Mouse (Mus musculus) olfactory bulb, adult 2 months (tissue): Measurements from ENCODE around the gene Nrcam. TPM values are rescaled to one million over a fixed set of nuclear protein-coding genes. Genes with fewer than 3 reads are reported as not detected.

Source experiments
- H3K27ac ChIP-seq: fragments of 200-500 bp; 2 replicates; pipeline ENCODE4 v1.5.1; 2012; ENCODE audit warnings: low read depth, low read length; ENCODE audit not compliant: insufficient read depth
- H3K4me1 ChIP-seq: fragments of 200-500 bp; 2 replicates; pipeline ENCODE4 v1.6.1; 2012; ENCODE audit warnings: low read length; ENCODE audit not compliant: control insufficient read depth, insufficient read depth
- H3K4me3 ChIP-seq: fragments of 200-500 bp; 2 replicates; pipeline ENCODE4 v1.5.1; 2012; ENCODE audit warnings: mild to moderate bottlenecking, low read depth, low read length, moderate library complexity; ENCODE audit not compliant: insufficient read depth
- CTCF ChIP-seq: fragments of 200-500 bp; IDR thresholded peaks from 2 replicates; pipeline ENCODE4 v1.5.1; 2012; ENCODE audit warnings: low read depth, mild to moderate bottlenecking, low read length, moderate library complexity; ENCODE audit not compliant: insufficient read depth
- POLR2A ChIP-seq: fragments of 200-500 bp; IDR thresholded peaks from 2 replicates; pipeline ENCODE4 v1.6.1; 2012; ENCODE audit warnings: mild to moderate bottlenecking, low read depth, low read length, moderate library complexity; ENCODE audit not compliant: insufficient read depth
- WGBS: fragments of 180-500 bp; shearing (Covaris S2); methylation state at CpG from one replicate; pipeline ENCODE4 v1.1.7; 2018; 5-methylcytosine and 5-hydroxymethylcytosine counted together
- polyA plus RNA-seq: library from polyadenylated mRNA; stranded (reverse); fragments of >200 nt; gene quantifications from 2 replicates; pipeline ENCODE4 v1.2.4, GENCODE M21; 2012; ENCODE audit warnings: low replicate concordance; ENCODE audit not compliant: missing spikeins, insufficient read depth, insufficient read length

Nrcam gene
- polyA plus RNA-seq, 1 experiment: 445 TPM

- TF ChIP-seq POLR2A (no peak), CTCF (no peak)
- peak overlapping the region; percentile 16; the same call in 1 of the 2 replicates for H3K27ac ChIP-seq
- H3K4me1 ChIP-seq: peaks cover 17% of the 10 kb centered on the region
- 45% methylated on average over 4 of the region's 4 CpGs for WGBS
- no peak overlapping the region for H3K4me3 ChIP-seq
These were observed 111.5 kb downstream of the Nrcam start for GRCm38 (mm10) chr12:44440230-44440629.

- Histone ChIP-seq H3K4me3 (no peak overlapping the region), H3K4me1 (no peaks in the 10 kb centered on the region), H3K27ac (peak overlapping the region; percentile 11; the same call in 1 of the 2 replicates)
- TF ChIP-seq CTCF (no peak), POLR2A (no peak)
- 56% methylated on average over 6 of the region's 6 CpGs for WGBS
These were observed 122.2 kb downstream of the Nrcam start for GRCm38 (mm10) chr12:44450930-44451329.

GRCm38 (mm10) chr12:44451742-44452141, 123.1 kb downstream of the Nrcam start:
- no peak overlapping the region for H3K27ac ChIP-seq
- H3K4me3 ChIP-seq: no peak overlapping the region
- no peaks in the 10 kb centered on the region for H3K4me1 ChIP-seq
- TF ChIP-seq CTCF (no peak), POLR2A (no peak)
- 87% methylated on average over 1 of the region's 1 CpGs for WGBS

- WGBS: 97% methylated on average over 4 of the region's 4 CpGs
- Histone ChIP-seq H3K27ac (no peak overlapping the region), H3K4me1 (no peaks in the 10 kb centered on the region), H3K4me3 (no peak overlapping the region)
- no peak for TF ChIP-seq CTCF
- TF ChIP-seq POLR2A: no peak
These were observed 125.1 kb downstream of the Nrcam start for GRCm38 (mm10) chr12:44453791-44454190.

- no peak for TF ChIP-seq POLR2A
- H3K27ac ChIP-seq: no peak overlapping the region
- no peak overlapping the region for H3K4me3 ChIP-seq
- 57% methylated on average over 4 of the region's 4 CpGs for WGBS
- no peaks in the 10 kb centered on the region; the same call in 1 of the 2 replicates for H3K4me1 ChIP-seq
These were observed 129.3 kb downstream of the Nrcam start for GRCm38 (mm10) chr12:44457961-44458360.

- H3K4me1 ChIP-seq: peaks cover 2% of the 10 kb centered on the region; the same call in 1 of the 2 replicates
- 24% methylated on average over 4 of the region's 4 CpGs for WGBS
- H3K27ac ChIP-seq: no peak overlapping the region
- TF ChIP-seq POLR2A (no peak), CTCF (no peak)
- no peak overlapping the region for H3K4me3 ChIP-seq
These were observed 133.8 kb downstream of the Nrcam start for GRCm38 (mm10) chr12:44462436-44462835.

- 37% methylated on average over 6 of the region's 6 CpGs for WGBS
- no peak for TF ChIP-seq CTCF
- Histone ChIP-seq H3K4me3 (no peak overlapping the region), H3K27ac (0 out of 2 replicates have a peak overlapping the region, but pooled peaks have one; percentile 37), H3K4me1 (peaks cover 2% of the 10 kb centered on the region; the same call in 1 of the 2 replicates)
These were observed 134.3 kb downstream of the Nrcam start for GRCm38 (mm10) chr12:44462976-44463375.

GRCm38 (mm10) chr12:44471073-44471472, 142.4 kb downstream of the Nrcam start:
- no peak overlapping the region for H3K27ac ChIP-seq
- TF ChIP-seq POLR2A (no peak), CTCF (no peak)
- H3K4me3 ChIP-seq: no peak overlapping the region
- WGBS: 67% methylated on average over 5 of the region's 5 CpGs
- no peaks in the 10 kb centered on the region for H3K4me1 ChIP-seq

GRCm38 (mm10) chr12:44475355-44475754, 146.7 kb downstream of the Nrcam start:
- Histone ChIP-seq H3K27ac (no peak overlapping the region), H3K4me3 (no peak overlapping the region), H3K4me1 (no peaks in the 10 kb centered on the region)
- TF ChIP-seq POLR2A: no peak
- no peak for TF ChIP-seq CTCF
